Mouse (Mus musculus) thymus, adult 2 months (tissue): ENCODE measurements around the gene Nipa2. TPM values are rescaled to one million over a fixed set of nuclear protein-coding genes. Genes with fewer than 3 reads are reported as not detected.
A peak's percentile ranks its signal among the peaks of the same experiment; 100 is the strongest.

Source experiments
- DNase-seq: peaks from one replicate; pipeline ENCODE4 v3.0.0; 2021
- H3K27ac ChIP-seq: fragments of 200-500 bp; 2 replicates; pipeline ENCODE4 v1.5.1; 2012; ENCODE audit warnings: low read length, control low read depth; ENCODE audit not compliant: control insufficient read depth, insufficient read depth
- H3K27me3 ChIP-seq: fragments of 200-500 bp; 2 replicates; pipeline ENCODE4 v1.6.1; 2012; ENCODE audit warnings: mild to moderate bottlenecking, low read length, moderate library complexity, mixed read lengths; ENCODE audit not compliant: control insufficient read depth, insufficient read depth
- H3K36me3 ChIP-seq: fragments of 200-500 bp; 2 replicates; pipeline ENCODE4 v1.6.1; 2012; ENCODE audit warnings: mild to moderate bottlenecking, low read length, moderate library complexity; ENCODE audit not compliant: control insufficient read depth, insufficient read depth
- H3K4me1 ChIP-seq: fragments of 200-500 bp; replicated peaks from 2 replicates; pipeline ENCODE4 v1.6.1; 2012; ENCODE audit warnings: low read length; ENCODE audit not compliant: control insufficient read depth, insufficient read depth
- H3K4me3 ChIP-seq: fragments of 200-500 bp; 2 replicates; pipeline ENCODE4 v1.5.1; 2012; ENCODE audit warnings: mild to moderate bottlenecking, low read length, control low read depth, moderate library complexity; ENCODE audit not compliant: control insufficient read depth, insufficient read depth
- CTCF ChIP-seq: fragments of 200-500 bp; IDR thresholded peaks from 2 replicates; pipeline ENCODE4 v1.5.1; 2012; ENCODE audit warnings: mild to moderate bottlenecking, control low read depth, low read length, moderate library complexity, borderline replicate concordance; ENCODE audit not compliant: control insufficient read depth, poor library complexity, insufficient read depth; ENCODE audit errors: extremely low read depth
- POLR2A ChIP-seq: fragments of 200-500 bp; IDR thresholded peaks from 2 replicates; pipeline ENCODE4 v1.6.1; 2012; ENCODE audit warnings: mild to moderate bottlenecking, low read length, control low read depth, moderate library complexity; ENCODE audit not compliant: control insufficient read depth, poor library complexity, insufficient read depth; ENCODE audit errors: extremely low read depth
- WGBS: fragments of 180-500 bp; shearing (Covaris S2); methylation state at CpG from one replicate; pipeline ENCODE4 v1.1.7; 2018; 5-methylcytosine and 5-hydroxymethylcytosine counted together
- polyA plus RNA-seq: library from polyadenylated mRNA; depleted of rRNA; stranded (reverse); fragments of >200 nt; gene quantifications from 2 replicates; pipeline ENCODE4 v1.2.3, GENCODE M21; 2012; rRNA removed

The Nipa2 gene
- polyA plus RNA-seq, result 18.1 and 23.0 TPM in 2 replicates

DNA sequence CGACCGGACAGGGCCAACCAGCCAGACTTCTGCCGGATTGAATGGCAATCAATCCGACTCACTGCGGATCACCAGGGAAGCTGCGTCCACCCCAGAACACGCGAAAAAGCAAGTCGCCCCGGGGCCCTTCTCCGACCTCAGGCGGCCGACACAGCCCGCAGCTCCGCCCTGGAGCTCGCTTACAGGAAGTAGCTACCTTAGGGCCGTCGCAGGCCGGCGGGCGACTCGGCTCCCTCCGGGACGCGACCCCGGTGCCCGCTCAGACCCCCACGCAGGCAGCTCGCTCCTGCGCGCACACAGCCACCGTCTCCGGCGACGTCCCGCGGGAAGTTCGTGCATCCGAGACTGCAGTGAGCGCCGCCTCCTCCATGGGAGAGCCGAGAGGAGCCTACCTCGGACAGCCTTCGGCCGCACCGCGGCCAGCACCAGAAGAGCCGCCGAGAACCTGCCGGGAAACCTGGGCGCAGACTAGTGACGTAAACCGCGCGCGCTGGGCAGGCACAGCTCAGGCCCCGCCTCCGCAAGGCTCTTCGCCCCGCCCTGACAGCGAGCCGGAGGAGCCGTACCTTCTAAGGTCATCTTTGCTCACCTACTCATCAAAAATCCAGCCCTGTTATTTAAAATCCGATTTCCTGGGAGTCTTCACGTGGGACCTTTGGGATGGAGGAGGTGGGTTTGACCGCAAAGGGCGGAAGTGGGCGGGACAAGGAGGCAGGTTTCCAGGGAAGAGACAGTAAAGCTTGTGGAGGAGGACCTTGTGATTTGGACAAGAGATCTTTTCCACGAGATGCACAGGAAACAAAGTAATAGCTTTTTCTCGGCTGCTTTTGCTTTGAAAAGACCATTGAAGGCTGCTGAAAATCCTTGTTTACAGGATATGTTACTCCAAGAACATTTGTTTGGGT lies at the start of gene Nipa2:
TSS of gene Nipa2 (minus strand) at position 473 of the 905 bp plus-strand sequence.
- no peaks in the 10 kb centered on the region for H3K36me3 ChIP-seq
- H3K4me1 ChIP-seq, result peaks cover 2% of the 10 kb centered on the region; the same call in 1 of the 2 replicates
- no peaks in the 10 kb centered on the region for H3K27me3 ChIP-seq
- peak; percentile 92 for DNase-seq
- WGBS, result under 1% methylated on average over 70 of the region's 70 CpGs
- H3K27ac ChIP-seq, result peak within 1 kb of the TSS; percentile 38; the same call in 1 of the 2 replicates
- peak; percentile 65; the same call in 1 of the 2 replicates for TF ChIP-seq POLR2A
- 0 out of 2 replicates have a peak, but pooled peaks have one; percentile 47 for TF ChIP-seq CTCF
- H3K4me3 ChIP-seq, result peak within 1 kb of the TSS; percentile 72

DNA sequence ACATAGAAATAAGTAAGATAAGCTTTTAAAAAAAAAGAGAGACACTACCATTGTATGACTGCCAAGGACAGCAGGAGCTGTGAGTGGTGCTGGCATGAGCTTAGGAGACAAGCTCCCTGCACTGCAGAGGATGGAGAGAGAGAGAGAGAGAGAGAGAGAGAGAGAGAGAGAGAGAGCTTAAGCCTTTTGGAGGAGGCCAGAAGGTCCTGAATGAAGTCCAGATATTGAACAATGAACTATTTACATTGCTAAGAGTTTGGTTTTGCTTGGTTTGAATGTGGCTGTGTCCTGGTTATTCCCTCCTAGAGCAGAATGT lies 48.7 kb upstream of the Nipa2 start:
- TF ChIP-seq POLR2A, result no peak
- TF ChIP-seq CTCF, result no peak
- H3K4me3 ChIP-seq, result no peak overlapping the region
- H3K27me3 ChIP-seq, result no peaks in the 10 kb centered on the region
- no peaks in the 10 kb centered on the region for H3K36me3 ChIP-seq
- DNase-seq, result no peak
- H3K4me1 ChIP-seq, result no peaks in the 10 kb centered on the region
- no peak overlapping the region for H3K27ac ChIP-seq

DNA sequence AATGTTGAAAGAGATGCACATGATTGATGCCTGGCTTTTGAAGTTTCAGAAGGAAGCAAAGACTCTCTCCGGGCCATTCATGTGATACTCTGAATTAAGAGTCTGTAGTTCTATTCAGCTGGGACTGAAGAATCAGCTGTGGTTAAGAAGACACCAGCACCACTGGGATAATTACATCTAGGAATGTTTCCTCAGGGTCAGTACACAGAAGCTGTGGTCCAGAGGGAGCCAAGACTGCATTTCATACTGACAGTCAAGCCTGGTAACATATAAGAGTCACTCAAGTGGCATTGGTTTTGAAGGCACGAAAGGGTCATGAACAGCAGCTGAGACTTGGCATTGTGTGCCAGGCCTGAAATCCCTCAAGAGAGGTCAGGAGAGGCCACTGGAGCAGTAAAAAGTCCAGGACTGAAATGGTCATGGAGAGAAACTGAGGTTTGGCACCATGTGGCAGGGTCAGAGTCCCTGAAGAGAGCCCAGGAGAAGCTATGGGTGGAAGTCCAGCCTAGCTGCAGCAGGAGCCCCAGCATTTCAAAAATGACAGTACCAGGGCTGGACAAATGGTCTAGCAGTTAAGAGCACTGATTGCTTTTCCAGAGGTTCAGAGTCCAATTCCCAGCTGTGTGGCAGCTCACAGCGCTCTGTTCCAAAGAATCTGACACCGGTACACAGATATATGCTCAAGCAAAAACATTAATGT lies 48.2 kb upstream of the Nipa2 start:
- H3K27ac ChIP-seq, result no peak overlapping the region
- no peaks in the 10 kb centered on the region for H3K27me3 ChIP-seq
- TF ChIP-seq POLR2A, result no peak
- no peak for TF ChIP-seq CTCF
- H3K4me1 ChIP-seq, result no peaks in the 10 kb centered on the region
- no peak for DNase-seq
- WGBS, result 95% methylated on average over 4 of the region's 4 CpGs
- H3K36me3 ChIP-seq, result no peaks in the 10 kb centered on the region
- H3K4me3 ChIP-seq, result no peak overlapping the region

DNA sequence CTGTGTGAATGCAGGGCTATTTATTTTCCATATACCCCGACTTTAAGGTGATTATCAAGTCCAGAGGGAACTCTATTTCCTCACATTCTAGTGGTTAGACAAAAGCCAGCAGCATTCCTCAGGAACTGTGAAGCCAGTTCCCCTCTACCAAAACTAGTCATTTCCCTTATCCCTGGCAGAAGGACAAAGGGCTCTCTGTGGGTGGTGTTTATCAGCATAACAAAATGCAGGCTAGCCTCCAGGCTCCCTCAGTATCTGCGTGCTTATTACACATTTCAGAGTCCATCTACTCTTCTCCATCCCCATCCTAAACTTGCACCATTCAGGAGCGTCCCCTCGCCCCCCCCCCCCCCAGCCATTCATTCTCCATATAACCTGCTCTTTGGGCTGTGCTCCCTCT lies 36.7 kb upstream of the Nipa2 start:
- no peaks in the 10 kb centered on the region for H3K27me3 ChIP-seq

DNA sequence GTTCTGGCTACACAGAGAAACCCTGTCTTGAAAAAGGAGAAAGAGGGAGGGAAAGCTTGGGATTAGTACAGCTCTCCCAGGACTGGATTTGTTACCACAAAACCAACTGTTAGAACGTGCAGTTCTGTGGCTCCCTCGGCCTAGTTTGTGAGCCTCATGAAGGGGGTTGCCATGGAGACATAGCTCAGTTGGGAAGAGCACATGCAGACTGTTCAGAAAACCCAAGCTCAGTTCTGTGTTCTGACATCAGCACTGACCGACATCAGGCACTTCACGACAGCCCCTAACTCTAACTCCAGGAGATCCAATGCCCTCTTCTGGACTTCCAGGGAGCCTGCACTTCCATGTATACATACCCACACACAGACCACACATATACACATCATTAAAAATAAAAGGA lies 32.7 kb upstream of the Nipa2 start:
- Histone ChIP-seq H3K4me1 (no peaks in the 10 kb centered on the region), H3K27ac (no peak overlapping the region), H3K27me3 (no peaks in the 10 kb centered on the region), H3K36me3 (no peaks in the 10 kb centered on the region), H3K4me3 (no peak overlapping the region)
- DNase-seq, result no peak
- no peak for TF ChIP-seq CTCF
- WGBS, result 80% methylated on average over 4 of the region's 4 CpGs

More for the DNA sequence above, 36.7 kb upstream of the Nipa2 start:
- WGBS, result 79% methylated on average over 3 of the region's 4 CpGs
- no peak overlapping the region for H3K27ac ChIP-seq
- H3K4me3 ChIP-seq, result no peak overlapping the region
- no peaks in the 10 kb centered on the region for H3K36me3 ChIP-seq
- TF ChIP-seq POLR2A, result no peak
- no peak for TF ChIP-seq CTCF
- no peak for DNase-seq
- H3K4me1 ChIP-seq, result no peaks in the 10 kb centered on the region

DNA sequence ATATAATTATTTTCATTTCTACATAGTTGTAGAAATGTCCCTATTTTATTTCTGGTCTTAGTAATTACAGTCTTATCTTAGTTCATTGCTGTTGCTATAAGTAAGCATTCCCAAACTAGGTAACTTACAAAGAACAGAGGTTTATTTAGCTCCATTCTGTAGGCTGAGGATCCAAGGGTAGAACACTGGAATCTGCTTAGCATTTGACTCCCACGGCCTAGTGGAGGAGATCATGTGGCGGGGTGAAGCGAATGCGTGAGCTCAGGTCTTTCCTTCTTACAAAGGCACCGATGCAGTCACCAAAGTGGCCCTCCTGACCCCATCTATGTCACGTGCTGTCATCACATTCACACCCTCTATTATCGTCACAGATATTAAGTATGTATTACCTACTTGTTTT lies 29.6 kb upstream of the Nipa2 start:
- H3K4me1 ChIP-seq, result no peaks in the 10 kb centered on the region
- no peak for DNase-seq
- TF ChIP-seq POLR2A (no peak), CTCF (no peak)
- H3K36me3 ChIP-seq, result no peaks in the 10 kb centered on the region
- H3K27me3 ChIP-seq, result no peaks in the 10 kb centered on the region
- H3K27ac ChIP-seq, result no peak overlapping the region
- H3K4me3 ChIP-seq, result no peak overlapping the region
- WGBS, result 97% methylated on average over 7 of the region's 7 CpGs
